Mouse (Mus musculus): ENCODE measurements around the gene Hipk2. TPM values are rescaled to one million over a fixed set of nuclear protein-coding genes. Genes with fewer than 3 reads are reported as not detected.

Hipk2 gene
- polyA plus RNA-seq, 1 experiment from 2014 or later = 21.8 TPM

GRCm38 (mm10) chr6:38900073-38900472, 24.1 kb upstream of the Hipk2 start:
- no peaks in the 10 kb centered on the region for H3K9me3 ChIP-seq (replicated peaks)
- H3K4me3 ChIP-seq = no peak overlapping the region
- no peaks in the 10 kb centered on the region for H3K27me3 ChIP-seq (ENCODE audit: low read depth, poor library complexity, severe bottlenecking)
- no peak overlapping the region for H3K27ac ChIP-seq
- WGBS = 91% methylated on average over 4 of the region's 4 CpGs
- no peaks in the 10 kb centered on the region for H3K36me3 ChIP-seq
- no peak for DNase-seq (ENCODE audit: low spot score)
- 0 out of 2 replicates have a peak, but pooled peaks cover 9% of the 10 kb centered on the region for H3K4me1 ChIP-seq

GRCm38 (mm10) chr6:38893615-38894014, 17.6 kb upstream of the Hipk2 start:
- WGBS = 74% methylated on average over 3 of the region's 3 CpGs
- no peak for DNase-seq (ENCODE audit: low spot score)
- 0 out of 2 replicates have a peak, but pooled peaks cover 9% of the 10 kb centered on the region for H3K4me1 ChIP-seq
- H3K36me3 ChIP-seq = no peaks in the 10 kb centered on the region
- no peak overlapping the region for H3K27ac ChIP-seq
- H3K27me3 ChIP-seq (ENCODE audit: low read depth, poor library complexity, severe bottlenecking) = no peaks in the 10 kb centered on the region
- no peak overlapping the region for H3K4me3 ChIP-seq
- no peaks in the 10 kb centered on the region for H3K9me3 ChIP-seq (replicated peaks)

GRCm38 (mm10) chr6:38892017-38892416, 16.1 kb upstream of the Hipk2 start:
- H3K4me3 ChIP-seq = no peak overlapping the region
- 73% methylated on average over 2 of the region's 2 CpGs for WGBS
- H3K4me1 ChIP-seq = 0 out of 2 replicates have a peak, but pooled peaks cover 4% of the 10 kb centered on the region
- no peaks in the 10 kb centered on the region for H3K27me3 ChIP-seq (ENCODE audit: low read depth, poor library complexity, severe bottlenecking)
- H3K27ac ChIP-seq = no peak overlapping the region
- no peaks in the 10 kb centered on the region for H3K9me3 ChIP-seq (replicated peaks)
- H3K36me3 ChIP-seq = no peaks in the 10 kb centered on the region
- no peak for DNase-seq (ENCODE audit: low spot score)

GRCm38 (mm10) chr6:38889156-38889555, 13.2 kb upstream of the Hipk2 start:
- H3K9me3 ChIP-seq (replicated peaks) = no peaks in the 10 kb centered on the region
- no peak overlapping the region for H3K27ac ChIP-seq
- no peaks in the 10 kb centered on the region for H3K27me3 ChIP-seq (ENCODE audit: low read depth, poor library complexity, severe bottlenecking)
- WGBS = 77% methylated on average over 6 of the region's 6 CpGs
- no peak overlapping the region for H3K4me3 ChIP-seq
- no peaks in the 10 kb centered on the region for H3K36me3 ChIP-seq
- DNase-seq (ENCODE audit: low spot score) = no peak
- no peaks in the 10 kb centered on the region for H3K4me1 ChIP-seq

GRCm38 (mm10) chr6:38887436-38887835, 11.5 kb upstream of the Hipk2 start:
- 91% methylated on average over 4 of the region's 4 CpGs for WGBS
- no peak overlapping the region for H3K4me3 ChIP-seq
- no peaks in the 10 kb centered on the region for H3K9me3 ChIP-seq (replicated peaks)
- DNase-seq (ENCODE audit: low spot score) = no peak
- H3K36me3 ChIP-seq = no peaks in the 10 kb centered on the region
- no peaks in the 10 kb centered on the region for H3K27me3 ChIP-seq (ENCODE audit: low read depth, poor library complexity, severe bottlenecking)
- no peak overlapping the region for H3K27ac ChIP-seq
- H3K4me1 ChIP-seq = no peaks in the 10 kb centered on the region

GRCm38 (mm10) chr6:38885132-38885531, 9.2 kb upstream of the Hipk2 start:
- WGBS = 89% methylated on average over 1 of the region's 1 CpGs
- Histone ChIP-seq H3K9me3 (replicated peaks) (no peaks in the 10 kb centered on the region), H3K36me3 (no peaks in the 10 kb centered on the region), H3K4me1 (no peaks in the 10 kb centered on the region), H3K27me3 (ENCODE audit: low read depth, poor library complexity, severe bottlenecking) (peaks cover 3% of the 10 kb centered on the region; the same call in 1 of the 2 replicates), H3K4me3 (no peak overlapping the region), H3K27ac (no peak overlapping the region)
- DNase-seq (ENCODE audit: low spot score) = no peak

- Histone ChIP-seq H3K36me3 (no peaks in the 10 kb centered on the region), H3K27ac (no peak overlapping the region), H3K4me3 (no peak overlapping the region), H3K4me1 (no peaks in the 10 kb centered on the region), H3K27me3 (ENCODE audit: low read depth, poor library complexity, severe bottlenecking) (peaks cover 3% of the 10 kb centered on the region; the same call in 1 of the 2 replicates), H3K9me3 (replicated peaks) (no peaks in the 10 kb centered on the region)
- no peak for DNase-seq (ENCODE audit: low spot score)
- 68% methylated on average over 3 of the region's 3 CpGs for WGBS
Observed at GRCm38 (mm10) chr6:38884482-38884881, 8.5 kb upstream of the Hipk2 start.

GRCm38 (mm10) chr6:38882728-38883171, 6.8 kb upstream of the Hipk2 start:
- Histone ChIP-seq H3K27ac (no peak overlapping the region), H3K4me1 (no peaks in the 10 kb centered on the region), H3K9me3 (replicated peaks) (no peaks in the 10 kb centered on the region), H3K27me3 (ENCODE audit: low read depth, poor library complexity, severe bottlenecking) (peaks cover 16% of the 10 kb centered on the region), H3K4me3 (no peak overlapping the region), H3K36me3 (no peaks in the 10 kb centered on the region)
- 80% methylated on average over 6 of the region's 6 CpGs for WGBS
- no peak for DNase-seq (ENCODE audit: low spot score)

GRCm38 (mm10) chr6:38881975-38882374, 6.0 kb upstream of the Hipk2 start:
- Histone ChIP-seq H3K27me3 (ENCODE audit: low read depth, poor library complexity, severe bottlenecking) (peaks cover 16% of the 10 kb centered on the region), H3K4me3 (no peak overlapping the region), H3K4me1 (peaks cover 2% of the 10 kb centered on the region; the same call in 1 of the 2 replicates), H3K27ac (no peak overlapping the region), H3K36me3 (no peaks in the 10 kb centered on the region), H3K9me3 (replicated peaks) (no peaks in the 10 kb centered on the region)
- 72% methylated on average over 6 of the region's 6 CpGs for WGBS
- no peak for DNase-seq (ENCODE audit: low spot score)

- 69% methylated on average over 2 of the region's 2 CpGs for WGBS
- H3K4me1 ChIP-seq = peaks cover 5% of the 10 kb centered on the region; the same call in 1 of the 2 replicates
- no peak overlapping the region for H3K27ac ChIP-seq
- H3K9me3 ChIP-seq (replicated peaks) = no peaks in the 10 kb centered on the region
- no peaks in the 10 kb centered on the region for H3K36me3 ChIP-seq
- peaks cover 16% of the 10 kb centered on the region for H3K27me3 ChIP-seq (ENCODE audit: low read depth, poor library complexity, severe bottlenecking)
- no peak for DNase-seq (ENCODE audit: low spot score)
- H3K4me3 ChIP-seq = no peak overlapping the region
Observed at GRCm38 (mm10) chr6:38881468-38881867, 5.5 kb upstream of the Hipk2 start.

GRCm38 (mm10) chr6:38877674-38878073, 1.7 kb upstream of the Hipk2 start:
- Histone ChIP-seq H3K9me3 (replicated peaks) (no peaks in the 10 kb centered on the region), H3K4me1 (peaks cover 19% of the 10 kb centered on the region)
- WGBS = 92% methylated on average over 2 of the region's 2 CpGs

GRCm38 (mm10) chr6:38875258-38876070, 501 bp downstream of the Hipk2 start, which contains the start of gene Tbxas1:
Tbxas1 (plus strand) TSS chr6:38875404.
- Histone ChIP-seq H3K27me3 (ENCODE audit: low read depth, poor library complexity, severe bottlenecking) (peaks cover 12% of the 10 kb centered on the region), H3K27ac (peak within 1 kb of the TSS; percentile 99), H3K9me3 (replicated peaks) (no peaks in the 10 kb centered on the region), H3K4me1 (peaks cover 37% of the 10 kb centered on the region), H3K4me3 (peak within 1 kb of the TSS; percentile 91), H3K36me3 (peaks cover 9% of the 10 kb centered on the region)
- WGBS = 7% methylated on average over 75 of the region's 77 CpGs
- peak; percentile 69 for DNase-seq (ENCODE audit: low spot score)

More at GRCm38 (mm10) chr6:38877674-38878073, 1.7 kb upstream of the Hipk2 start:
- Histone ChIP-seq H3K4me3 (no peak overlapping the region), H3K27me3 (ENCODE audit: low read depth, poor library complexity, severe bottlenecking) (peaks cover 16% of the 10 kb centered on the region), H3K36me3 (no peaks in the 10 kb centered on the region), H3K27ac (no peak overlapping the region)
- no peak for DNase-seq (ENCODE audit: low spot score)

- WGBS = 1% methylated on average over 23 of the region's 23 CpGs
- peak; percentile 65 for DNase-seq (ENCODE audit: low spot score)
- H3K4me3 ChIP-seq = peak overlapping the region; percentile 91
Observed at GRCm38 (mm10) chr6:38874565-38875257, 1.3 kb downstream of the Hipk2 start.

More at GRCm38 (mm10) chr6:38874565-38875257, 1.3 kb downstream of the Hipk2 start:
- Histone ChIP-seq H3K27me3 (ENCODE audit: low read depth, poor library complexity, severe bottlenecking) (peaks cover 12% of the 10 kb centered on the region), H3K27ac (peak overlapping the region; percentile 99), H3K9me3 (replicated peaks) (no peaks in the 10 kb centered on the region), H3K4me1 (peaks cover 43% of the 10 kb centered on the region), H3K36me3 (peaks cover 13% of the 10 kb centered on the region)
